Mouse (Mus musculus): ENCODE data around the gene Slc35f1. TPM values are rescaled to one million over a fixed set of nuclear protein-coding genes. Genes with fewer than 3 reads are reported as not detected.
A peak's percentile ranks its signal among the peaks of the same experiment; 100 is the strongest.

Gene Slc35f1
- polyA plus RNA-seq, 1 experiment = 26.0 TPM

DNA sequence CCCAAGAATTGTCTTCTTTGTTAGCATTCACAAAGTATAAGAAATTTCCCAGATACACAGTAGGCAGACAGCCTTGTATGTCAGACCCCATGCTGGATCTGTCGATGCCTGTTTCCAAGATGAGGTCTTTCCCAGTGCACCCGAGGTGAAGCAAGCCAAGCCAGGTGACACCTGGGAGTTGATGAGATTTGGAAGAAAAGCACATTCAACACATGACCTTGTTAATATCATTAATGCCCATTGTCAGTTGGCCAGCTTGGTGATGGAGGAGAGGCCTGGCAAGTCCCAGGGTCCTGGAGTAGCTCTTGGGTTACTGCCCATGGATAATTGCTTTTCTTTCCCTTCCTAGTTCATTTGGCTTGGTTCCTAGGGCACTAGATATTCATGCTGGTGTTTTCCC, 214.6 kb downstream of the Slc35f1 start:
- TF ChIP-seq POLR2A (IDR thresholded peaks at IDR 0.05; ENCODE audit: extremely low read depth, insufficient read depth, low read length) = no peak
- no peak for TF ChIP-seq CTCF (IDR thresholded peaks at IDR 0.05; ENCODE audit: extremely low read depth, insufficient read depth, low read length)
- no peak overlapping the region for H3K4me3 ChIP-seq (ENCODE audit: insufficient read depth, low read length)
- H3K4me1 ChIP-seq (ENCODE audit: control insufficient read depth, insufficient read depth, low read length) = peaks cover 1% of the 10 kb centered on the region; the same call in 1 of the 2 replicates
- H3K27ac ChIP-seq (ENCODE audit: insufficient read depth, low read length) = no peak overlapping the region

DNA sequence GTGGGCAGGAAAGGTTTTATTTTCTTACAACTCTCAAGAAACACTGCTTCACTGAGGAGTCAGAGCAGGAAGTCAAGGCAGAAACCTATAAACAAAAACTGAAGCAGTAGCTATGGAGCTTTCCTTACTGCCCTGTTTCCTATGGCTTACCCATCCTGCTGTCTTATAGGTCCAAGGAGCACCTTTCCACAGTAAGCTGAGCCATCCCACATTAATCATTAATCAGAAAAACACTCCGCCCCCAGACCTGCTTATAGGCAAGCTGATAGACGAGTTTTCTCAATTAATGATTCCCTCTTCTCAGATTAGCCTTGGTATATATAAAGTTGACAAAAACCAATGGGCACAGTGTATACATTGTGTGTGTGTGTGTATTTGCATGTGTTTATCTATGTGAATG, 221.4 kb downstream of the Slc35f1 start:
- no peak overlapping the region for H3K4me3 ChIP-seq (ENCODE audit: insufficient read depth, low read length)
- no peak overlapping the region for H3K27ac ChIP-seq (ENCODE audit: insufficient read depth, low read length)
- TF ChIP-seq CTCF (IDR thresholded peaks at IDR 0.05; ENCODE audit: extremely low read depth, insufficient read depth, low read length) = no peak
- no peak for TF ChIP-seq POLR2A (IDR thresholded peaks at IDR 0.05; ENCODE audit: extremely low read depth, insufficient read depth, low read length)
- H3K4me1 ChIP-seq (ENCODE audit: control insufficient read depth, insufficient read depth, low read length) = peaks cover 3% of the 10 kb centered on the region; the same call in 1 of the 2 replicates

DNA sequence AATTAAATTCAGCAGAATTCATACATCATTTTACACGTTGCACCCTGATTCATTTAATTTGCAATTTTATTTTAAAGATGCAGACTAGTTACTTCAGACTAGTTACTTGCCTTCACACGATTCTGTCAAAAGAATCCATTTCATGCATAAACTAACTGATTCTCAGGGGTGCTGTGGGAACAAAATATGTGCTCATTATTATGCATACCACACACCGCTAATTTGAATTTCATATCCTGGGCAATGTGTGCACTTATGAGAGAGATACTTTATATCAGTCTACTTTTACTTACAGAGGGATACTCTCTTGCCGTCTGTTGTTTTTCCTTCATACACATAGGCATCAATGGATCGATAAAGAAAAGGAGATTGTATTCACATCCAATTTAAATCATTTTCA, 228.4 kb downstream of the Slc35f1 start:
- Histone ChIP-seq H3K4me1 (ENCODE audit: control insufficient read depth, insufficient read depth, low read length) (peaks cover 2% of the 10 kb centered on the region; the same call in 1 of the 2 replicates), H3K4me3 (ENCODE audit: insufficient read depth, low read length) (no peak overlapping the region), H3K27ac (ENCODE audit: insufficient read depth, low read length) (no peak overlapping the region)
- TF ChIP-seq POLR2A (IDR thresholded peaks at IDR 0.05; ENCODE audit: extremely low read depth, insufficient read depth, low read length) (no peak), CTCF (IDR thresholded peaks at IDR 0.05; ENCODE audit: extremely low read depth, insufficient read depth, low read length) (no peak)

DNA sequence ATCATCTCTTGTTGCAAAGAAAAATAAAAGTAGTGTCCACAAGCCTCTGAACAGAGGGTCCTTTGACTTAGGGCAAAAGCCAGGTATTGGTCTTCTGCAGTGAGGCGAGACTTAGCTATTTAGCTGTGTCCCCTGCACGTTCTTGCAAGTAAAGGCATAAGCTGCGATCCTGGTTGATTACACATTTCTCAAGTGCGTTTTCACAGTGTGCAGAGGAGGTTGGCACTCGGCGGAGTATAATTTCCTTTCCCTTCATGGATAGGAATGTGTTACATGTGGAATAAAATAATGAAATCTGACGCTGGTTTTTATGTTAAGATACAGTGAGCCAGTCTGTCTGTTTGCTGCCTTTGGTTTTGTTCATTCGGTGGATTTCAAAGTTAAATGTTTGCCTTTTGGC, 232.8 kb downstream of the Slc35f1 start:
- H3K4me3 ChIP-seq (ENCODE audit: insufficient read depth, low read length) = no peak overlapping the region
- TF ChIP-seq POLR2A (IDR thresholded peaks at IDR 0.05; ENCODE audit: extremely low read depth, insufficient read depth, low read length) (no peak), CTCF (IDR thresholded peaks at IDR 0.05; ENCODE audit: extremely low read depth, insufficient read depth, low read length) (no peak)
- H3K4me1 ChIP-seq (ENCODE audit: control insufficient read depth, insufficient read depth, low read length) = peaks cover 2% of the 10 kb centered on the region; the same call in 1 of the 2 replicates
- no peak overlapping the region for H3K27ac ChIP-seq (ENCODE audit: insufficient read depth, low read length)

DNA sequence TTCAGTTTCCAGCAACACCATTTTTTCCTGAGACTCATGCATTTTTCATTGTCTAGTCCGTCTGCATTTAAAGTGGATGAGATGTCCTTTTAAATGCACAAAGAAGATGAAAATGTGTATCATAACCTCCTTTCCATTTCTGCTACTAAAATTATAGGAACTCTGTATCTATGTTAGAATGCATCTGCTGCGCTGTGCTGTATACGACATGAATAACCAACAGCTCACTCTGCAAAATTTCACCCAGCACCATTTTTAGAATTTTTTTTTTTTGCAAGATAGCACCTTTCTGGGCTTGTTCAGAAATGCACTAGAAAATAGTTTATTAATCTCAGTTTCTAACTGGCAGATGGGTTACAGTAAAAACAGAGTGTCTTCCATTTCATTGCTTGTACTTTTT, 236.0 kb downstream of the Slc35f1 start:
- Histone ChIP-seq H3K4me3 (ENCODE audit: insufficient read depth, low read length) (no peak overlapping the region), H3K4me1 (ENCODE audit: control insufficient read depth, insufficient read depth, low read length) (peaks cover 2% of the 10 kb centered on the region; the same call in 1 of the 2 replicates), H3K27ac (ENCODE audit: insufficient read depth, low read length) (no peak overlapping the region)
- no peak for TF ChIP-seq CTCF (IDR thresholded peaks at IDR 0.05; ENCODE audit: extremely low read depth, insufficient read depth, low read length)
- no peak for TF ChIP-seq POLR2A (IDR thresholded peaks at IDR 0.05; ENCODE audit: extremely low read depth, insufficient read depth, low read length)

DNA sequence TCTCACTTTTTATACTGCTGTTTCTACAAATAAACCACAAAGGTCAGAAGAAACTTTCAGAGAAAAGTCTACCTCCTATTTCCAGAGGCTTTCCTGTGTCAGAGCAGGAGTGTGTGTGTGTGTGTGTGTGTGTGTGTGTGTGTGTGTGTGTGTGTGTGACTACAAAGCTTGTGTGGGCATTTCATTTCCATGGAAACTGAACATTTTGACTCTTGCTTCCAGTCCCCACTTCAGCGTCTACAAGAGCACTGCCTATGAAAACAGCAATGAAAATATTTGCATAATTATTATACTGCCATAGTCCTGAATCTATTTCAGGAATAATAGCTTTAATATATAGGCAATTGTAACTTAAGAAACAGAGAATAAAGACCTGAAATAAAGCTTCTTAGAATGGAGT, 241.8 kb downstream of the Slc35f1 start:
- H3K4me3 ChIP-seq (ENCODE audit: insufficient read depth, low read length) = no peak overlapping the region
- TF ChIP-seq CTCF (IDR thresholded peaks at IDR 0.05; ENCODE audit: extremely low read depth, insufficient read depth, low read length) = no peak
- no peak for TF ChIP-seq POLR2A (IDR thresholded peaks at IDR 0.05; ENCODE audit: extremely low read depth, insufficient read depth, low read length)
- no peaks in the 10 kb centered on the region for H3K4me1 ChIP-seq (ENCODE audit: control insufficient read depth, insufficient read depth, low read length)
- no peak overlapping the region for H3K27ac ChIP-seq (ENCODE audit: insufficient read depth, low read length)

DNA sequence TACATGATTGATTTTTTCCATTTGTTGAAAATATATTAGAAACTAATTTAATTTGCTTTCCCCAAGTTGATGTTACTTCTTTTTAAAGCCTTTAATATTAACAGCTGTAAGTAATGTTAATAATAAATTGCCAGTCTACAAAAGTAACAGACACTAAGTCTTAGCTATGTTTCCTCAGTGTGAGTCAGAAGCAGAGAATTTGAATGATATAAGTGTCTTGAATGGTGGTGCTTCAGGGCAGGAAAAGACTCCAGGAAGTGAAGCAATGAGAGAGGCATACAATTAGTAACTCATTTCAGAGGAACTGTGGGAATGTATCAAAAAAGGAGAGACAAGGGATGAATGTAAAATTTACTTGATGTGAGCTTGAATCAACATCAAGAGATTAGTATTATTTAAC, 244.3 kb downstream of the Slc35f1 start:
- H3K4me1 ChIP-seq (ENCODE audit: control insufficient read depth, insufficient read depth, low read length) = no peaks in the 10 kb centered on the region
- H3K27ac ChIP-seq (ENCODE audit: insufficient read depth, low read length) = no peak overlapping the region
- no peak overlapping the region for H3K4me3 ChIP-seq (ENCODE audit: insufficient read depth, low read length)
- TF ChIP-seq CTCF (IDR thresholded peaks at IDR 0.05; ENCODE audit: extremely low read depth, insufficient read depth, low read length) (no peak), POLR2A (IDR thresholded peaks at IDR 0.05; ENCODE audit: extremely low read depth, insufficient read depth, low read length) (no peak)

DNA sequence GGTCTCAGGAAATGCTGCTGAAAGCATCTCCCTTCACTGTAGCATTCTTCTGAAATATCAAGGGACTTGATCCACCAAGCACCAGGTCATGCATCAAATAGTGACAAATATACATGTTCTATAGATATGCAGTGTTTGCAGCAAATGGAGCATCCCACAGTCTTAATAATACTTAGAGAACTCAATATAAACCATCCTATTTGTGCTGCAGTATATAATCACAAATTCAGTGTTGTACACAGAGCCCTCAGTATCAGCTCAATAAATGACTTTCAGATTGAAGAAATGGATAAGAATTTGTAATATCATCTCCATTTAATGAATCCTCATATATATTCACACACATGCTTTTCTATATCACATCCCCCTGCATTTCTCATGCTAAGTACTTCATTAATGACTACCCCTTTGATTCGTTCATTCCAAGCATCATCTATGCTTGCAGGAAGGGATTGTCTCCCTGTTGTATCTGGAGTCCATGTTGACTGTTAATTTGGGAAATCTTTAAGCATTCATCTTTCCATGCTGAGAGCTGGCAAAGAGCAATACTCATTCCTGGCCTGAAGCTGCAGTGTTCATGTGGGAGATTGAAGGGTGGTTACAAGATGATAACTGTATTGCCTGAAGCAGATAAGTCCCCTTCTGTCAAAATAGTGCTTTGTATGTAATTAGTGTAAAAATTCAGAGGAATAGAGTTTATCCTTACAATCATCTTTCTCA, 249.9 kb downstream of the Slc35f1 start:
- no peak overlapping the region for H3K4me3 ChIP-seq (ENCODE audit: insufficient read depth, low read length)
- H3K4me1 ChIP-seq (ENCODE audit: control insufficient read depth, insufficient read depth, low read length) = no peaks in the 10 kb centered on the region
- TF ChIP-seq CTCF (IDR thresholded peaks at IDR 0.05; ENCODE audit: extremely low read depth, insufficient read depth, low read length) (no peak), POLR2A (IDR thresholded peaks at IDR 0.05; ENCODE audit: extremely low read depth, insufficient read depth, low read length) (no peak)
- H3K27ac ChIP-seq (ENCODE audit: insufficient read depth, low read length) = no peak overlapping the region

DNA sequence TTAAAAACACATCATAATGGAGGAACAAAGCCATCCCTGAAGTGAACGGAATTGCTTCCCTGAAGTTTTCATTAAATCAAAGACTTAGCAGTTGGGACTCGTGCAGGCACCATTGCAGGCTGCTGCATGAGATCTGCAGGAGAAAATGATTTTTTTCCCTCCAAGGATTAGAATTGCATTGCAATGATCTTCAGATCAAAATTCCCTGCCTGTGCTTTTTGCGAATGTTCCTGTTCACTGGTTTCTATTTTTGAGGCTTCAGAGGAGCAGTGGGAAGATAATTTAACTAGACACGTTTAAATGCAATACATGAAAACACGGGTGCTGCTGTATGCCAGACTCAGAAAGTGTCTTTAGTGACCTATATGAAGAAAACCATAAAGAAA, 250.5 kb downstream of the Slc35f1 start:
- Histone ChIP-seq H3K27ac (ENCODE audit: insufficient read depth, low read length) (no peak overlapping the region), H3K4me3 (ENCODE audit: insufficient read depth, low read length) (no peak overlapping the region), H3K4me1 (ENCODE audit: control insufficient read depth, insufficient read depth, low read length) (no peaks in the 10 kb centered on the region)
- no peak for TF ChIP-seq CTCF (IDR thresholded peaks at IDR 0.05; ENCODE audit: extremely low read depth, insufficient read depth, low read length)
- TF ChIP-seq POLR2A (IDR thresholded peaks at IDR 0.05; ENCODE audit: extremely low read depth, insufficient read depth, low read length) = no peak

DNA sequence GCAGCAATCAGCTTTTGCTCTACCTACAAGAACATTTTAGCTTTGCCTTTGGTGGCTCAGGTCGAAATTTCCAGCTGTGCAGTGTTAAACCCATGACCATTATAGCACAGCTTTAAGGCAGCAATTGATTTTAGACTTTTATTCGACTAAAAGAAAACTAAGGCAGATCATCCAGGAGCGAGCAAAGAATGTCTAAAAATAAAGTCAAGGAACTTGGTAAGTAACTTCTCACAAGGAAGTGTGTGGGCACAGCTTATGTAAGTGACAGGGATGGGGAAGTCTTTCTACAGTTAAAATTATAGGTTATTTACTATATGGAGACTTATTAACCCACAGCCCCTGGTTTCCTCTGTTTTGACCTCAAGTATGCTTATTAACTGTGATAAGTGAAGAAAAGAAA, 262.2 kb downstream of the Slc35f1 start:
- Histone ChIP-seq H3K4me3 (ENCODE audit: insufficient read depth, low read length) (no peak overlapping the region), H3K4me1 (ENCODE audit: control insufficient read depth, insufficient read depth, low read length) (peaks cover 3% of the 10 kb centered on the region; the same call in 1 of the 2 replicates), H3K27ac (ENCODE audit: insufficient read depth, low read length) (peak overlapping the region; percentile 85)
- no peak for TF ChIP-seq CTCF (IDR thresholded peaks at IDR 0.05; ENCODE audit: extremely low read depth, insufficient read depth, low read length)

All from cortical plate, adult 2 months (tissue).